Mouse (Mus musculus) heart, embryonic 12.5 days (tissue): Measurements from ENCODE around the gene Gm281. TPM values are rescaled to one million over a fixed set of nuclear protein-coding genes. Genes with fewer than 3 reads are reported as not detected.
A peak's percentile ranks its signal among the peaks of the same experiment; 100 is the strongest.

Experiments used
- ATAC-seq: fragments of 200-750 bp; cut with Nextera tagmentation; 2 replicates; pipeline ENCODE4 v1.8.0; 2017; ENCODE audit warnings: moderate TSS enrichment, moderate library complexity; ENCODE audit not compliant: insufficient number of reproducible peaks, low FRiP score
- H3K27ac ChIP-seq: fragments of 300-500 bp; sonication (generic); 2 replicates; pipeline ENCODE4 v1.5.1; 2016; ENCODE audit warnings: mild to moderate bottlenecking, moderate library complexity; ENCODE audit not compliant: poor library complexity, severe bottlenecking
- H3K27me3 ChIP-seq: fragments of 300-500 bp; sonication (generic); replicated peaks from 2 replicates; pipeline ENCODE4 v1.6.1; 2016; ENCODE audit warnings: mild to moderate bottlenecking, moderate library complexity
- H3K36me3 ChIP-seq: fragments of 300-500 bp; sonication (generic); 2 replicates; pipeline ENCODE4 v1.6.1; 2016; ENCODE audit warnings: mild to moderate bottlenecking, moderate library complexity
- H3K4me1 ChIP-seq: fragments of 300-500 bp; sonication (generic); replicated peaks from 2 replicates; pipeline ENCODE4 v1.6.1; 2016; ENCODE audit warnings: mild to moderate bottlenecking
- H3K4me2 ChIP-seq: fragments of 300-500 bp; sonication (generic); 2 replicates; pipeline ENCODE4 v1.6.1; 2016; ENCODE audit warnings: mild to moderate bottlenecking, moderate library complexity
- H3K4me3 ChIP-seq: fragments of 300-500 bp; sonication (generic); 2 replicates; pipeline ENCODE4 v1.5.1; 2016; ENCODE audit warnings: mild to moderate bottlenecking
- H3K9ac ChIP-seq: fragments of 300-500 bp; sonication (generic); 2 replicates; pipeline ENCODE4 v1.6.1; 2016; ENCODE audit warnings: mild to moderate bottlenecking, moderate library complexity
- H3K9me3 ChIP-seq: fragments of 300-500 bp; sonication (generic); replicated peaks from 2 replicates; pipeline ENCODE4 v1.6.1; 2016; ENCODE audit warnings: mild to moderate bottlenecking, moderate library complexity
- WGBS: fragments of 180-500 bp; shearing (Covaris S2); methylation state at CpG from one replicate; pipeline ENCODE4 v1.1.7; 2016; 5-methylcytosine and 5-hydroxymethylcytosine counted together
- polyA plus RNA-seq: library from polyadenylated mRNA; unstranded; fragments of >200 nt; fragmentation: Nextera tagmentation; extraction: Ambion mirVana; gene quantifications from 2 replicates; pipeline ENCODE4 v1.2.1, GENCODE M21; 2016

Gene Gm281
- polyA plus RNA-seq, 1 experiment from 2014 or later = not detected

DNA sequence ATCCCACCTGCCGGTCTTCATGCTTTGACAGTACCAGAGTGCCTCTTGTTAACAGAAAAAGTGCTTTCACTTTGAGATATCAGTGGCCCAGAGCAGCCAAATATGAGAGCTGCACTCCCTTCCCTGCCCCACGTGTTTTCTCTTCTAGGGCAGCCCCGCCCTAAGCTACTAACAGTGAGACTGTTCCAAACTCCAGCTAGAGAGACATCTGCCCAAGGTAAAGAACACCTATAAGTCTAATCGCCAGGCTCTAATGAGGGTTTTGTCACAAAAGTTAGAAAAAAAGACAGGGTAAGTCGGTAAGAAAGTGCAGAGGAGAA is 19.7 kb upstream of the Gm281 start:
- H3K4me3 ChIP-seq = peak overlapping the region; percentile 54
- 0 out of 2 replicates have a peak, but pooled peaks cover 3% of the 10 kb centered on the region for H3K4me1 ChIP-seq
- H3K36me3 ChIP-seq = no peaks in the 10 kb centered on the region
- H3K9me3 ChIP-seq = peaks cover 19% of the 10 kb centered on the region
- no peak for ATAC-seq
- H3K9ac ChIP-seq = no peak overlapping the region; the same call in 1 of the 2 replicates
- peak overlapping the region; percentile 92 for H3K4me2 ChIP-seq
- no peaks in the 10 kb centered on the region for H3K27me3 ChIP-seq
- no peak overlapping the region for H3K27ac ChIP-seq
- WGBS = 36% methylated on average over 5 of the region's 5 CpGs

DNA sequence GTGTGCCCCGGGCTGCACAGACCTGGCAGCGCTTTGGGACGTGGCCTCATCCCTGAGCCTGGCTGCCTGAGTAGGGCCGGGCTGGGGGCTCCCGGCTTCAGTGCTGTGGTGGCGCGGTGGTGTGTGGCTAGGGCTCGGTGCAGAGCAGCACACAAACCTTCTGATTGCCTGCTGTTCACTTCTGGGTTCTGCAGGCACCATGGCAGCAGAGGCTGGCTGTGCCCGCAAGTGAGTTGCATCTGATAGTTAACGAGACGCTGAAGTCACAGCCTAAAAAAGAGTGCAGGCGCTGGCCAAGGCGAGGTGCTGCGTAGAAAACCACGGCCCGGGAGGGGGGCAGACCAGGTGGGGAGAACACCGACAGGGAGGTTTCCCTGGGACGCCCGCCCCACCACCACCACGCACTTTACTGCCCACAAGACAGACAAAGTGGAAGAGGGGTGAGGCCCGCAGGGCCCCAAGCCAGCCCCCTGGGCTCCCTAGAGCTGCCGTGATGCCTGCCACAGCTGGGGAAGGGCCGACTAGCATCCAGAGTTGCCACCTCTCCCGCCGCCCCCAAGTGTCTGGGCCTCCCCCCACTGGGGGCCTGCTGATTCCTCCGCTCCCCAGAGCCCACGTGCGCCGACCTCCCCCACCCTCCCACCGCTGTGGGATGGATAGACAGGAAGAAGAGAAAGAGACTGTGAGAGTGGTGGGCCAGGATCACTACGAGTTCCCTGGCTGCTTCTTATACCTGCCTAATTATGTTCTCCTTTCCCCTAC is 19.2 kb upstream of the Gm281 start:
- WGBS = 17% methylated on average over 31 of the region's 31 CpGs

GRCm38 (mm10) chr14:13917630-13918029 is 3.4 kb upstream of the Gm281 start:
- H3K4me2 ChIP-seq = no peak overlapping the region
- H3K9me3 ChIP-seq = no peaks in the 10 kb centered on the region; the same call in 1 of the 2 replicates
- no peak overlapping the region for H3K4me3 ChIP-seq
- no peaks in the 10 kb centered on the region for H3K27me3 ChIP-seq
- H3K9ac ChIP-seq = no peak overlapping the region
- WGBS = 41% methylated on average over 3 of the region's 3 CpGs
- no peak for ATAC-seq
- no peak overlapping the region for H3K27ac ChIP-seq
- H3K4me1 ChIP-seq = no peaks in the 10 kb centered on the region
- H3K36me3 ChIP-seq = no peaks in the 10 kb centered on the region

More for the DNA sequence above, 19.2 kb upstream of the Gm281 start:
- ATAC-seq = peak; percentile 48
- peaks cover 19% of the 10 kb centered on the region for H3K9me3 ChIP-seq
- H3K4me2 ChIP-seq = peak overlapping the region; percentile 92
- H3K4me3 ChIP-seq = peak overlapping the region; percentile 54
- no peak overlapping the region for H3K27ac ChIP-seq
- H3K4me1 ChIP-seq = 0 out of 2 replicates have a peak, but pooled peaks cover 3% of the 10 kb centered on the region
- H3K36me3 ChIP-seq = no peaks in the 10 kb centered on the region
- H3K9ac ChIP-seq = peak overlapping the region; percentile 64
- no peaks in the 10 kb centered on the region for H3K27me3 ChIP-seq

- H3K9ac ChIP-seq = no peak overlapping the region
- H3K36me3 ChIP-seq = no peaks in the 10 kb centered on the region
- H3K4me1 ChIP-seq = no peaks in the 10 kb centered on the region
- no peaks in the 10 kb centered on the region; the same call in 1 of the 2 replicates for H3K9me3 ChIP-seq
- WGBS = 83% methylated on average over 10 of the region's 10 CpGs
- H3K27ac ChIP-seq = no peak overlapping the region
- no peak overlapping the region for H3K4me3 ChIP-seq
- H3K4me2 ChIP-seq = no peak overlapping the region
- no peak for ATAC-seq
- H3K27me3 ChIP-seq = no peaks in the 10 kb centered on the region
These were observed 2.9 kb upstream of the Gm281 start for GRCm38 (mm10) chr14:13917208-13917607.

DNA sequence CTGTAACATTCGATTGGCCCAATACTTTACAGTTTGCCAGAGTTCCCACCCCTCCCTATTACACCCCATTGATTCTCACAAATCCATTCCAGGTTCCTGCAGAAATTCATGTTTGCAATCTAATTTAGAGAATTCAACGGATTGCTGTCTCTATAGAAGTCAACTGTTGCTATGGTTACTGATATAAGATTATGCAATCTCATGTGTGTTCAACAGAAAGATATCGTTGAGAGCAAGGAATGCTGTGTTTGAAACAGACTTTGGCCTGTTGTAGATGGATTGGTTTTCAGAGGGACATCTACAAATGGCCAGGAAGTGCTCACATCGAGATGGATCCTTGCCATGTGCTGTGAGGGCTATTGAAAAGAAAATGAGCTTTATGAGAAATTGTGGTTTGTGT is 929 bp upstream of the Gm281 start:
- H3K4me3 ChIP-seq = no peak overlapping the region
- no peak overlapping the region for H3K9ac ChIP-seq
- no peaks in the 10 kb centered on the region for H3K27me3 ChIP-seq
- no peak overlapping the region for H3K4me2 ChIP-seq
- no peaks in the 10 kb centered on the region for H3K4me1 ChIP-seq
- ATAC-seq = no peak
- no peak overlapping the region for H3K27ac ChIP-seq
- WGBS = 73% methylated on average over 4 of the region's 4 CpGs
- H3K9me3 ChIP-seq = no peaks in the 10 kb centered on the region; the same call in 1 of the 2 replicates
- no peaks in the 10 kb centered on the region for H3K36me3 ChIP-seq

DNA sequence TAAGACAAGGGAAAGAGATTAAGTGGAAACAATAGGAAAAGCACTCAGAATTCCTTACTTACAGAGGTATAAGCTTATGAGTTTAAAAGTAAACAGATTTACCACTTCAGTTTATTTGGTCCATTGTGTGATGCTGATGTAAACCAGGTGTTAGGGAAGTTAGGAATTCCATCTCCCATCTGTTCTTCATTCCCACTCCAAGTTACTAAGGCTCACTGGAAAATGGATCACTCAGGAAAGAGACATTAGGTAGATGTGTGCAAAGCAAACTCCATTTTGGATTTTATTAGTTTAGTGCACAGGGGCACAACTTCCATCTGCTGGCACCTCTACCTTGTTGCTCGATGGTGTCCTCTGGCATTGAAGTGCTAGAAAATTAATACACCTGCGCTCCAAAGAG is 4.1 kb downstream of the Gm281 start:
- Histone ChIP-seq H3K27ac (no peak overlapping the region), H3K9ac (no peak overlapping the region), H3K4me2 (no peak overlapping the region), H3K9me3 (no peaks in the 10 kb centered on the region; the same call in 1 of the 2 replicates), H3K36me3 (no peaks in the 10 kb centered on the region), H3K27me3 (no peaks in the 10 kb centered on the region), H3K4me3 (no peak overlapping the region), H3K4me1 (no peaks in the 10 kb centered on the region)
- WGBS = 74% methylated on average over 2 of the region's 2 CpGs
- ATAC-seq = no peak

DNA sequence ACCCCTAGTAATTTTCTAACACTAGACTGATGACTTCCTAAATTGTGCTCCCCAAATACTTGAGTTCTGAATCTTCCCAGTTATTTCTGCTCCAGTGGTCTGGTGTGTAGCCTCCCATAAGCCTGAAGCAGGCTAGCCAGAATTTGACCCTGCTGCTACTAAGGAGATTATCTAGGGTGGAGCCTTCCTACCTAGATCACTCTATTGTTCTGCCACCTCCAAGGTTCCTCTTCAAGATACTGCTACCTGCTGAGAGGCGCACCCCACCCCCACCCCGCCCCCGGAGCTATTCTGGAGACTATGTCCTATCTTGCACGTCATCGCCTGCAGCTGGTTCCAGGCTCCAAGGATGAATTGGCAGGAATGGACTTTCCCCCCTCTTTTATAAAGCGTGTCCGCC is 7.1 kb downstream of the Gm281 start:
- Histone ChIP-seq H3K36me3 (no peaks in the 10 kb centered on the region), H3K27me3 (no peaks in the 10 kb centered on the region), H3K9me3 (no peaks in the 10 kb centered on the region), H3K4me3 (no peak overlapping the region), H3K27ac (no peak overlapping the region), H3K9ac (no peak overlapping the region), H3K4me1 (no peaks in the 10 kb centered on the region), H3K4me2 (no peak overlapping the region)
- WGBS = 76% methylated on average over 7 of the region's 7 CpGs
- no peak for ATAC-seq

GRCm38 (mm10) chr14:13906461-13906860 is 7.8 kb downstream of the Gm281 start:
- no peak overlapping the region for H3K27ac ChIP-seq
- H3K9ac ChIP-seq = no peak overlapping the region
- H3K27me3 ChIP-seq = no peaks in the 10 kb centered on the region
- WGBS = 69% methylated on average over 1 of the region's 1 CpGs
- no peaks in the 10 kb centered on the region for H3K4me1 ChIP-seq
- ATAC-seq = no peak
- H3K36me3 ChIP-seq = no peaks in the 10 kb centered on the region
- H3K4me3 ChIP-seq = no peak overlapping the region
- no peaks in the 10 kb centered on the region for H3K9me3 ChIP-seq
- no peak overlapping the region for H3K4me2 ChIP-seq

DNA sequence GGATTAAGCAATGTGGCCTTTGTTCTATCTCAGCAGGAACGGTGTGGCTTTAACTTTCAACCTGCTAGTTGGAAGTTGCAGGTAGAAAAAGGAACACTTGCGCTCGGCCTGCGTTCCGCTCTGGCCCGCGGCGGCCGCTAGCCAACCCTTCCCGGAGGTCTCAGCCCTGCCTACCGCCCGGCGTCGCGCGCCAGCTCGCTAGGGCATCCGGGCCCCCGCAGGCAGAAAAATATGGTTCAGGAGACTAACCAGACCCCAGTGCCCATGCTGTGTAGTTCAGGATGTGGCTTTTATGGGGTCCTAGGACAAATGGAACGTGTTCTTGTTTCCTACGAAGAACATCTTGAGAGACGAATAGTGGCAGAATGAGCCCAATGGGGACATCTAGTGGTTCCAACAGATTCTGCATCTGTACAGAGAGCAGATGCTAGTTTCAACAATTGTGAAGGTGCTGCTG is 12.6 kb downstream of the Gm281 start:
- Histone ChIP-seq H3K4me1 (no peaks in the 10 kb centered on the region), H3K4me2 (peak overlapping the region; percentile 97), H3K4me3 (peak overlapping the region; percentile 65), H3K27me3 (peaks cover 8% of the 10 kb centered on the region; the same call in 1 of the 2 replicates), H3K36me3 (no peaks in the 10 kb centered on the region), H3K27ac (no peak overlapping the region), H3K9ac (peak overlapping the region; percentile 74), H3K9me3 (no peaks in the 10 kb centered on the region)
- WGBS = under 1% methylated on average over 22 of the region's 22 CpGs
- peak; percentile 33; the same call in 1 of the 2 replicates for ATAC-seq

- H3K9ac ChIP-seq = no peak overlapping the region
- H3K27me3 ChIP-seq = no peaks in the 10 kb centered on the region
- no peaks in the 10 kb centered on the region for H3K4me1 ChIP-seq
- no peaks in the 10 kb centered on the region for H3K9me3 ChIP-seq
- no peaks in the 10 kb centered on the region for H3K36me3 ChIP-seq
- H3K4me3 ChIP-seq = no peak overlapping the region
- H3K27ac ChIP-seq = no peak overlapping the region
- H3K4me2 ChIP-seq = no peak overlapping the region
- no peak for ATAC-seq
These were observed 19.1 kb downstream of the Gm281 start for GRCm38 (mm10) chr14:13895198-13895597.

GRCm38 (mm10) chr14:13893748-13894147 is 20.5 kb downstream of the Gm281 start:
- H3K27me3 ChIP-seq = no peaks in the 10 kb centered on the region
- no peak overlapping the region for H3K9ac ChIP-seq
- H3K4me3 ChIP-seq = no peak overlapping the region
- H3K4me1 ChIP-seq = no peaks in the 10 kb centered on the region
- ATAC-seq = no peak
- WGBS = 72% methylated on average over 3 of the region's 3 CpGs
- no peaks in the 10 kb centered on the region for H3K9me3 ChIP-seq
- no peaks in the 10 kb centered on the region for H3K36me3 ChIP-seq
- no peak overlapping the region for H3K27ac ChIP-seq
- H3K4me2 ChIP-seq = no peak overlapping the region

DNA sequence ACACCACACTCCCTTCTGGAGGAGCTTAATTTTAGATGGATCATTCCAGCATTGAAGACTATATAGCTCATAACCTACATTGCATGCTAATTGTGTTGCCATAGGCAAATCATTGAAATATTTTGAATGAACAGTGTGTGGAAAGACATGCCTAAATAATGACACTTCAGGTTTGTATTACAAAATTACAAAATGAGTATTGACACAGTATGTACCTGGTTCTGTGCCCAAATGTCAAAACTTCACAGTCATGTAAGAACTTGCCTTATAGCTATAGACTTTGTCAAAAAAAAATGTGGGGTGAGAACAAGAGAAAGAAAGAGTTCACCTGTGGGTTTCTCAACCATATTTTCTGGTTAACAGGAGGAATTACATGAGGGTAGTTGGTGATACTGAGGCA is 52.9 kb downstream of the Gm281 start:
- H3K9me3 ChIP-seq = no peaks in the 10 kb centered on the region
- no peak overlapping the region for H3K9ac ChIP-seq
- H3K27me3 ChIP-seq = no peaks in the 10 kb centered on the region
- no peak overlapping the region for H3K4me2 ChIP-seq
- H3K27ac ChIP-seq = no peak overlapping the region
- no peaks in the 10 kb centered on the region for H3K36me3 ChIP-seq
- ATAC-seq = no peak
- no peak overlapping the region for H3K4me3 ChIP-seq
- H3K4me1 ChIP-seq = no peaks in the 10 kb centered on the region
